Mouse (Mus musculus): Measurements from ENCODE around the gene Top3a.
A peak's percentile ranks its signal among the peaks of the same experiment; 100 is the strongest.
"Not testable (repeated sequence)": the region's sequence is repeated elsewhere in the genome, so short reads cannot be mapped to it uniquely, and the experiment has no call there.

Top3a gene

DNA sequence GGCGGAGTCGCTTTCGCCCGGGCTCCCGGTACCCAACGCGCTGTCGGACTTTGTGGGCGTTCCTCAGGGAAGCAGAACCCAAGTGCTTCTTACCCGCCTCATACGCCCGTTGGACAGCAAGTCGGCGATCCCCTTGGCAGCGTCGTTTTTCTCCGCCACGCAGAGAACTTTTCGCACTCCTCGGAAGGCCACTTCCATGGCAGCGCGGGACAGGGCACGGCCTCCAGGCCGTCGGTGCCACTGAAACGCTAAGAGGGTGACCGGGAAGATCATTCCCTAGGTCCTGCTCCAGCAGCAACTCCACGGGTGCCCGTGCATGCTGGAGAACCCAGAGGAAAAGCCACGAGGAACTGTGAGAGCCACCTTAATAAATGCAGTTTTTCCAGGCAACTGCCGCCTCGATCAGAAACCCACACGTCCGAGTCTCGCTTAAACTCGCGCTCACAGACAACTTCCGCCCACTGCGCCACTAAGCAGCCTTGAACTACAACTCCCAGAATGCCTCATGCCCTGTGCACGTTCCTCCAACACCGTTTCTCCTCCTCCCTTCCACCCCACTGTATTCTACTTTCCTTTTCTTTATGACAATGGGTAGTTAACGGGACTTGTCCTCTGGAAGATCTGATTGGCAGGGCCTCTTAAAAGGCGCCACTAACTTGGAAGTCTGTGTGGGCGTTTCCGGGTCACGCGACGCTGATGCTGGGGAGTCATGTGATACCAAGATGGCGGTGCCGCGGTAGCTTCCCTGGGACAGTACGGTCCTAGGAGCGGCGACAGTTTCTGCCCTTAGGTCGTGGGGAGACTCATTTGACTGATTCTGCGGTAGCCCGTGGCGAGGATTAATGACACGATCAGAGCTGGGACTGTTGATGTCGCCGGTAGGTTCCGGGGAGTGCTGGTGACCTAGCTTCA is at the start of gene Top3a, which contains the start of gene Smcr8:
TSS of gene Top3a (minus strand) at position 537 of the 912 bp plus-strand sequence.
TSS of gene Smcr8 (plus strand) at position 696 of the 912 bp plus-strand sequence.
- peak; percentile 77 for DNase-seq (ENCODE audit: low read depth, low spot score)

- no peak for DNase-seq (ENCODE audit: low read depth, low spot score)
Measured at GRCm38 (mm10) chr11:60826700-60827099, 49.5 kb upstream of the Top3a start.

- no peak for DNase-seq (ENCODE audit: low read depth, low spot score)
Measured at GRCm38 (mm10) chr11:60825191-60825590, 48.0 kb upstream of the Top3a start.

- DNase-seq (ENCODE audit: low read depth, low spot score): no peak
Measured at GRCm38 (mm10) chr11:60823771-60824170, 46.6 kb upstream of the Top3a start.

DNA sequence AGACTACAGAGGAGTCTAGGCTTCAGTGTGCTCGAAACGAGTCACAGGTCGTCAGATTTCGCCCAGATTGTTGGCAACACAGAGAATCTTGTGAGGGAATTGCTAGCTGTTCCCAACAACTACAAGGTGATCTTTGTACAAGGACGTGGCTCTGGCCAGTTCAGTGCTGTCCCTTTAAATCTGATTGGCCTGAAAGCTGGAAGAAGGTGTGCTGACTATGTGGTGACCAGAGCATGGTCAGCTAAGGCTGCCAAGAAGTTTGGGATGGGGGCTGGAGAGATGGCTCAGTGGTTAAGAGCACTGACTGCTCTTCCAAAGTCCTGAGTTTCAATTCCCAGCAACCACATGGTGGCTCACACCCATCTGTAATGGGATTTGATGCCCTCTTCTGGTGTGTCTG is 39.2 kb upstream of the Top3a start:
- no peak for DNase-seq (ENCODE audit: low read depth, low spot score)

DNA sequence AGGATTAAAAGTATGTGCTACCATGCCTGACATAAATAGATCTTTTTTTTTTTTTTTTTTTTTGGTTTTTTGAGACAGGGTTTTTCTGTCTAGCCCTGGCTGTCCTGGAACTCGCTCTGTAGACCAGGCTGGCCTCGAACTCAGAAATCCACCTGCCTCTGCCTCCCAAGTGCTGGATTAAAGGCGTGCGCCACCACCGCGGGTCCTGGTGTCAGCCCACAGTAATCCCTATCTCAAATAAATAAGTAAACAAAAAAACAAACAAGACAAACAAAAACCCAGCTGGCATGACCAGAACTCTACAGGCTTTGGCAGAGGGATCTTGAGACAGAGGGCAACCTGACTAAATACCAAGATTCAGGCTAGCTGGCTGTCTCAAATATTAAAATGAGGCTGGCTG is 34.5 kb upstream of the Top3a start, which contains the start of gene Shmt1:
TSS of gene Shmt1 (minus strand) at position 101 of the 400 bp plus-strand sequence.
- DNase-seq (ENCODE audit: low read depth, low spot score): not testable (repeated sequence)

- peak; percentile 91 for DNase-seq (ENCODE audit: low read depth, low spot score)
Measured at GRCm38 (mm10) chr11:60811054-60811460, 33.9 kb upstream of the Top3a start.

DNA sequence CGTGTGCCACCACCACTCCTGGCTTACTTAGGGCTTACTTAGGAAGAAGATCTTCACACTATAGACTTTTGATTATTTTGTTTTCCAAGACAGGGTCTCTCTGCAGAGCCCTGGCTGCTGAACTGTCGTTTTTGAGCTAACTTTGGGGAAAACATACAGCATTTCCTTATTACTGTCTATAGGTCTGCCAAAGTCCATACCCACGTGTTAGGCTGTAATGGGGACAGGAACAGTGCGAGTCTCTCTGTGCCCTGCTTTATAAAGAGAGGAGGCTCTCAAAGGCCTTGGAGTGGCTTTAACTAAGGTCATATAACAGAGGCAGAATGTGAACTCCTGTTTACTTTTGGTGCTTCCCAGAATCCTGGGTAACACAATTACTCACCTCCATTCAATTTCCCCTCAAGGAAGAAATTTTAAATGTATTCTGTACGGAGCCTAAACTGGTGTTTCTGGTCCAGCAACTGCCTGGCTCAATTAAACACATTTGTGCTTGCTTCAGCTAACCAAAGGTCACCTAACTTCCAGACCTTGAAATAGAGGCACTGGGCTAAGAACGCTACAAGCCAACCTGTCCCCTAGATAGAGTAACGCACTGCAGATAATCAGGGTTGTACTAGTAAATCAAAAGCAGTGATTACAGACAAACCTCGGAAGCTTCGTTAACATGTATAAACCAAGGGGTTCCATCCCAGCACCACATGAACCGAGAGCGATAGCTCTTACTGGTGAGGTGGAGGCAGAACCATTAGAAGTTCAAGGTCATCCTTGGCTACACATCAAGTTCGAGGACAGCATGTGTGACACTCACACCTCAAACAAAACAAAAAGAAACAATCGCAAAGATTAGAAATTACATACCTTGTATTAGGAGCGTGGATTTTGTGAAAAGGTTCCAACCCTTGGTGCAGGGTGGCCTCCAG is 33.1 kb upstream of the Top3a start:
- no peak for DNase-seq (ENCODE audit: low read depth, low spot score)

GRCm38 (mm10) chr11:60809546-60809945 is 32.4 kb upstream of the Top3a start:
- DNase-seq (ENCODE audit: low read depth, low spot score): no peak

GRCm38 (mm10) chr11:60808286-60809070 is 31.3 kb upstream of the Top3a start:
- no peak for DNase-seq (ENCODE audit: low read depth, low spot score)

DNA sequence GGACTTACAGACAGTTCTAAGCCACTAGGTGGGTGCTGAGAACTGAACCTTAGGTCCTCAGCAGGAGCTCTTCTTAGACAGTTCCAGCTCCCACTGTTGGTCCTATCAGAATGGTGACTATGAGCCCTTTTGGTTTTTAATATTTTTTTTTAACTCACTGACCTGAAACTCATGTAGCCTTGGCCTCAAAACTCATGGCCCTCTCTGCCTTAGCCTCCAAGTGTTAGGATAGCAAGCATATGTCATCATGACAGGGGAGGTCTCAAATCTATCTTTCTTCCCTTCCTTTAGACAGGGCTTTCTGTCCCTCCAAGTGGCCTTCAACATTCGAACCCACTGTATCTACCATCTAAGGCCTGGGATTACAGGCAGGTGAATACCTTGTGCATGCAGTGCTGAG is 23.7 kb upstream of the Top3a start:
- DNase-seq (ENCODE audit: low read depth, low spot score): no peak

DNA sequence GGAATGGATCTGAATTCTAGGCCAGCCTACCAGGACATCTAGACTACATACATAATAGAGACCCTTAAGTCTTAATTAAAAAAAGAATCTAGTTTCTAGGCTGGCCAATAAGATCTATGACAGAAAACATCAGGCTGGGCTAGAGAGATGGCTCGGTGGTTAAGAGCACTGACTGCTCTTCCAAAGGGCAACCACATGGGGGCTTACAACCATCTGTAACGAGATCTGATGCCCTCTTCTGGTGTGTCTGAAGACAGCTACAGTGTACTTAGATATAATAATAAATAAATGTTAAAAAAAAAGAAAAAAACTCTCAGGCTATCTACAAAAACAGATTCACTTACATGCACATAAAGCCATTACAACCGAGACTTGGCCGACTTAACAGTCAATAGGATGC is 22.8 kb upstream of the Top3a start:
- no peak for DNase-seq (ENCODE audit: low read depth, low spot score)

- DNase-seq (ENCODE audit: low read depth, low spot score): no peak
Measured at GRCm38 (mm10) chr11:60796342-60796741, 19.2 kb upstream of the Top3a start.

DNA sequence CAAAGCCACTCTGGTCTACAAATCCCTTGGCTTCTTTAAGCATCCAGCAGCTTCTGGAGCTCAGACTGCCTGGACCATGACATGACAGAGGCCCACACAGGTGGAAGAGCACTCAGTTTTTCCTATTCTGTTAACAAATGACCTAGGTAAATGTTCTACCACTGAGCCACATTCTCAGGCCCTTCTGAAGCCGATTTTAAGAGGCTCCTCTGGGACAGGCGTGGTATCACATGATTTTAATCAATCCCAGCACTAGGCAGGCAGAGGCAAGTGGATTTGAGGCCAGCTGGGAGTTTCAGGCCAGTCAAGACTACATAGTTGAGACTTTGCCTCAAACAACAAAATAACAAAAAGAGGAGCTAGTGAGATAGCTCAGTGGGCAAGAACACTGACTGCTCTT is 13.3 kb upstream of the Top3a start:
- DNase-seq (ENCODE audit: low read depth, low spot score): no peak

DNA sequence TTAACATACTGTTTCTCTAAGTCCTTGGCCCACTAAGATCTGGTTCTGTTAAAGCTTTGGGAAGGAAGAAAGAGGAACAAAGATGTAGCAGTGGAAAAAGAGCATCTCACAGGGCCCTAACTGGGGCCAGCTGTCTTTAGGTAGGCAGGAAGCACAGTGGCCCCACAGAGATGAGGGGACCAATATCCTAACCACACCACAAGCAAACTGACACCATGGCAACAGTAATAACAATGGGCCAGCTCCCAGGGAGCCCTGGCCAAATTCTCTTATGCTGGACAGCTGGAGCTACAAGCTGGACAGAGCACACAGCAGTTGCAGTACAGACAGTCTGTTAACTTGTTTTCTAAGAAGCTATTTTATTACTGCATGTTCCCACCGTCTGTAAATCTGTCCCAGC is 10.4 kb upstream of the Top3a start:
- DNase-seq (ENCODE audit: low read depth, low spot score): no peak

GRCm38 (mm10) chr11:60784179-60784922 is 7.2 kb upstream of the Top3a start:
- no peak for DNase-seq (ENCODE audit: low read depth, low spot score)

DNA sequence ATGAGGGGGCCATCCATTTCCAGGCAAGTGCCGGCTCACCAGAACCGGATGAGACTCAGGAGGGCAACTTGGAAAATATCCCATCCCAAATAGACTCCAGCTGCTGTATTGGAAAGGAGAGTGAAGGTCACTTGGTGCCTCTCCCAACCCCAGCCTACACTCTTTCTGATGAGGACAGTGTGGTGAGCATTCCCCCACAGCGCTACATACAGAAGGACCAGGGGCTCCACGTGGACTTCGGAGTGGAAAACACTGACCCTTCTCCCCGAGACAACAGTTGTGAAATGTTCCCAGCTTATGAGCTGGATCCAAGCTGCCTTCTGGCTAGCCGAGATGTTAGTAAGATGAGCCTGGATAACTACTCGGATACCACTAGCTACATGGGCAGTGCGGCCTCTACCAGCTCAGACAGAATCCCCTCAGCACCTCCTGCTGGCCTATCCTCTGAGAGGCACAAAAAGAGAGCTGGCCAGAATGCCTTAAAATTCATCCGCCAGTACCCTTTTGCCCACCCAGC is 2.6 kb upstream of the Top3a start:
- DNase-seq (ENCODE audit: low read depth, low spot score): no peak

GRCm38 (mm10) chr11:60777801-60778370 is 721 bp upstream of the Top3a start:
- DNase-seq (ENCODE audit: low read depth, low spot score): no peak

- DNase-seq (ENCODE audit: low read depth, low spot score): no peak
Measured at GRCm38 (mm10) chr11:60776107-60776828, 897 bp downstream of the Top3a start.

All from embryo, embryonic 11.5 days (tissue).